In genomic region chr2:157395371-157395770, GRCm38 (mm10) we compare ENCODE assay signal across 14 mouse cellular contexts. TPM values are rescaled to one million over a fixed set of nuclear protein-coding genes. Genes with fewer than 3 reads are reported as not detected.
DNase-seq lines count a peak whose midpoint lies in the region; ATAC-seq and TF ChIP-seq lines count a peak whose summit lies in the region.
"Had no signal": no experiment of that assay in that cellular context is flagged by ENCODE, and none has a peak within 500 bp of the region (broad histone marks: within the 10 kb centered on the region; RNA-seq: fewer than 3 reads in every experiment).

No protein-coding gene starts in this region.

- peaks cover 47% of the 10 kb centered on the region for H3K36me3 ChIP-seq in embryonic facial prominence, embryonic 12.5 days
- peaks cover 41% of the 10 kb centered on the region for H3K36me3 ChIP-seq in midbrain, embryonic 12.5 days

- peak in 1 of 2 experiments; percentile 25 for DNase-seq in cerebellum, adult 2 months
- no peak for DNase-seq in cerebellum, adult 9-10 months
- peak; percentile 34 for DNase-seq in left cerebral cortex, postnatal 4 days
- no peak for DNase-seq in left cerebral cortex, adult 8-10 months (ENCODE audit: low spot score in 2 of 2)
- DNase-seq in MN1 (ENCODE audit: low spot score): no peak
- no peak for DNase-seq in left cerebral cortex, postnatal 14 days (ENCODE audit: low spot score in 2 of 2)
- DNase-seq: kidney, postnatal 36 days had no signal

- no peaks in the 10 kb centered on the region for H3K27me3 ChIP-seq in cerebellum, adult 2 months (ENCODE audit: control insufficient read depth, insufficient read depth, low read length)
- H3K27me3 ChIP-seq in embryonic facial prominence, embryonic 12.5 days: no peaks in the 10 kb centered on the region
- no peaks in the 10 kb centered on the region for H3K27me3 ChIP-seq in midbrain, embryonic 12.5 days
- H3K27me3 ChIP-seq: heart, embryonic 12.5 days had no signal

- 23% methylated on average over 5 of the region's 5 CpGs for WGBS in cerebellum, adult 2 months
- WGBS in embryonic facial prominence, embryonic 12.5 days: 59% methylated on average over 5 of the region's 5 CpGs
- WGBS in midbrain, embryonic 12.5 days: 75% methylated on average over 5 of the region's 5 CpGs

- ATAC-seq in embryonic facial prominence, embryonic 12.5 days (ENCODE audit: insufficient number of reproducible peaks, insufficient read depth, low FRiP score, low TSS enrichment): no peak
- ATAC-seq in midbrain, embryonic 12.5 days (ENCODE audit: low FRiP score, low read depth): no peak

- peaks cover 12% of the 10 kb centered on the region; the same call in 1 of the 2 replicates for H3K4me1 ChIP-seq in cerebellum, adult 2 months (ENCODE audit: control insufficient read depth, insufficient read depth, low read length)
- peaks cover 25% of the 10 kb centered on the region; the same call in 1 of the 2 replicates for H3K4me1 ChIP-seq in embryonic facial prominence, embryonic 12.5 days
- no peaks in the 10 kb centered on the region; the same call in 1 of the 2 replicates for H3K4me1 ChIP-seq in midbrain, embryonic 12.5 days

- peak overlapping the region; percentile 24 for H3K27ac ChIP-seq in cerebellum, adult 2 months (ENCODE audit: insufficient read depth, low read length)
- peak overlapping the region; percentile 71; the same call in 1 of the 2 replicates for H3K27ac ChIP-seq in embryonic facial prominence, embryonic 12.5 days
- H3K27ac ChIP-seq in midbrain, embryonic 12.5 days (replicated peaks): 0 out of 2 replicates have a peak overlapping the region, but pooled peaks have one; percentile 27
- H3K27ac ChIP-seq: macrophage had no signal

- no peak for TF ChIP-seq POLR2A in cerebellum, adult 2 months (IDR thresholded peaks at IDR 0.05; ENCODE audit: borderline replicate concordance, insufficient read depth, low read length)

- H3K9ac ChIP-seq in embryonic facial prominence, embryonic 12.5 days: no peak overlapping the region
- no peak overlapping the region for H3K9ac ChIP-seq in midbrain, embryonic 12.5 days (replicated peaks)
- H3K9ac ChIP-seq: heart, embryonic 12.5 days had no signal

- no peaks in the 10 kb centered on the region for H3K9me3 ChIP-seq in embryonic facial prominence, embryonic 12.5 days
- H3K9me3 ChIP-seq in midbrain, embryonic 12.5 days: peaks cover 4% of the 10 kb centered on the region; the same call in 1 of the 2 replicates

- intact Hi-C loops in left cerebral cortex, postnatal 4 days (cut with DNase I): no loop called here
- intact Hi-C loops in left cerebral cortex, postnatal 14 days (cut with DNase I): no loop called here

- TF ChIP-seq CTCF in cerebellum, adult 2 months (IDR thresholded peaks at IDR 0.05; ENCODE audit: borderline replicate concordance, insufficient read depth, low read depth, low read length): no peak

- H3K4me2 ChIP-seq in embryonic facial prominence, embryonic 12.5 days (replicated peaks): no peak overlapping the region
- no peak overlapping the region for H3K4me2 ChIP-seq in midbrain, embryonic 12.5 days (replicated peaks)
- H3K4me2 ChIP-seq: heart, embryonic 12.5 days had no signal

- no peak overlapping the region for H3K4me3 ChIP-seq in cerebellum, adult 2 months (replicated peaks; ENCODE audit: insufficient read depth, low read depth, low read length)
- H3K4me3 ChIP-seq in embryonic facial prominence, embryonic 12.5 days: no peak overlapping the region
- H3K4me3 ChIP-seq in midbrain, embryonic 12.5 days: no peak overlapping the region
- H3K4me3 ChIP-seq: heart, embryonic 12.5 days had no signal

RNA-seq across cellular contexts. Expression of gene Src, which starts 22.9 kb away (rescaled TPM):
- polyA plus RNA-seq in cerebellum, adult 2 months (2012; rRNA removed): 47.0 and 48.3 TPM in 2 replicates
- 10 to 100 TPM; 92.0 to 94.5 TPM for total RNA-seq in left cerebral cortex, postnatal 4 days (2021)
- total RNA-seq in left cerebral cortex, adult 8-10 months (2022): 100 to 1,000 TPM; 107 to 122 (median 115) TPM
- 30.8 and 37.3 TPM in 2 replicates for polyA plus RNA-seq in embryonic facial prominence, embryonic 12.5 days (2016; fragmentation: Nextera tagmentation; extraction: Ambion mirVana)
- polyA plus RNA-seq in midbrain, embryonic 12.5 days (2016; fragmentation: Nextera tagmentation; extraction: Ambion mirVana): 33.5 and 36.6 TPM in 2 replicates
- total RNA-seq in left cerebral cortex, postnatal 14 days (2021): 100 to 1,000 TPM; 100 to 104 TPM

RNA-seq across cellular contexts. Expression of gene Manbal, which starts 28.0 kb away (rescaled TPM):
- polyA plus RNA-seq in cerebellum, adult 2 months (2012; rRNA removed): 96.2 and 101 TPM in 2 replicates
- 10 to 100 TPM; 66.1 to 70.3 TPM for total RNA-seq in left cerebral cortex, postnatal 4 days (2021)
- total RNA-seq in left cerebral cortex, adult 8-10 months (2022): 10 to 100 TPM; 60.3 to 66.1 (median 63.8) TPM
- polyA plus RNA-seq in embryonic facial prominence, embryonic 12.5 days (2016; fragmentation: Nextera tagmentation; extraction: Ambion mirVana): 78.5 and 82.8 TPM in 2 replicates
- 66.5 and 75.6 TPM in 2 replicates for polyA plus RNA-seq in midbrain, embryonic 12.5 days (2016; fragmentation: Nextera tagmentation; extraction: Ambion mirVana)
- total RNA-seq in left cerebral cortex, postnatal 14 days (2021): 10 to 100 TPM; 74.4 to 80.6 TPM

RNA-seq across cellular contexts. Expression of gene Ghrh, which starts 48.1 kb away (rescaled TPM):
- 0.28 TPM in 1 of 2 replicates, not detected in the other for polyA plus RNA-seq in cerebellum, adult 2 months (2012; rRNA removed)
- total RNA-seq in left cerebral cortex, postnatal 4 days (2021): not detected
- total RNA-seq in left cerebral cortex, adult 8-10 months (2022): under 1 TPM in 1 of 4 experiments, not detected in 3; 0.83 TPM
- 2.4 and 3.2 TPM in 2 replicates for polyA plus RNA-seq in embryonic facial prominence, embryonic 12.5 days (2016; fragmentation: Nextera tagmentation; extraction: Ambion mirVana)
- polyA plus RNA-seq in midbrain, embryonic 12.5 days (2016; fragmentation: Nextera tagmentation; extraction: Ambion mirVana): 1.0 and 1.1 TPM in 2 replicates
- total RNA-seq in left cerebral cortex, postnatal 14 days (2021): not detected
- total RNA-seq: common myeloid progenitor, adult 5-6 weeks had no signal
- polyA plus RNA-seq: G1E; heart, embryonic 12.5 days; limb, embryonic 11.5 days; macrophage had no signal
